21 mouse cellular contexts compared by ENCODE assay signal in genomic region chr10:91005858-91006538, GRCm38 (mm10).
"Had no signal": no experiment of that assay in that cellular context is flagged by ENCODE, and none has a peak within 500 bp of the region (broad histone marks: within the 10 kb centered on the region; RNA-seq: fewer than 3 reads in every experiment).

No protein-coding gene starts in this region.

- ATAC-seq: intestine, embryonic 15.5 days; liver, postnatal 0 days had no signal

- H3K9ac ChIP-seq: intestine, embryonic 15.5 days; limb, embryonic 12.5 days; liver, embryonic 14.5 days; liver, postnatal 0 days; lung, embryonic 15.5 days; neural tube, embryonic 13.5 days; stomach, embryonic 15.5 days had no signal

- H3K36me3 ChIP-seq: intestine, embryonic 15.5 days had no signal

- H3K4me3 ChIP-seq: intestine, embryonic 15.5 days; layer of hippocampus, adult 2 months; limb, embryonic 12.5 days; lung, embryonic 15.5 days; myocyte; neural tube, embryonic 13.5 days; stomach, embryonic 15.5 days had no signal

- H3K4me2 ChIP-seq: intestine, embryonic 15.5 days; limb, embryonic 12.5 days; liver, embryonic 11.5 days; lung, embryonic 15.5 days; midbrain, embryonic 11.5 days; neural tube, embryonic 13.5 days; stomach, embryonic 15.5 days had no signal

- H3K27me3 ChIP-seq: intestine, embryonic 15.5 days; limb, embryonic 12.5 days; lung, embryonic 15.5 days; neural tube, embryonic 13.5 days; stomach, embryonic 15.5 days had no signal

- DNase-seq: kidney, adult 2 months; kidney, postnatal 25 days; layer of hippocampus, adult 9-11 months; liver, postnatal 0 days; lung, postnatal 14 days; lung, postnatal 4 days; midbrain, embryonic 14.5 days; retina, postnatal 1 day; right cerebral cortex, postnatal 25 days; spleen, adult 18-20 months; thymus, postnatal 25 days had no signal

- H3K9me3 ChIP-seq: intestine, embryonic 15.5 days; limb, embryonic 12.5 days; lung, embryonic 15.5 days; neural tube, embryonic 13.5 days; stomach, embryonic 15.5 days had no signal

- H3K4me1 ChIP-seq: intestine, embryonic 15.5 days; limb, embryonic 12.5 days; lung, embryonic 15.5 days; neural tube, embryonic 13.5 days; stomach, embryonic 15.5 days had no signal

- H3K27ac ChIP-seq: intestine, embryonic 15.5 days; layer of hippocampus, adult 2 months; limb, embryonic 12.5 days; liver, embryonic 14.5 days; lung, embryonic 15.5 days; neural tube, embryonic 13.5 days; stomach, embryonic 15.5 days had no signal
